Mouse (Mus musculus): ENCODE results near the gene Psmd4.

DNA sequence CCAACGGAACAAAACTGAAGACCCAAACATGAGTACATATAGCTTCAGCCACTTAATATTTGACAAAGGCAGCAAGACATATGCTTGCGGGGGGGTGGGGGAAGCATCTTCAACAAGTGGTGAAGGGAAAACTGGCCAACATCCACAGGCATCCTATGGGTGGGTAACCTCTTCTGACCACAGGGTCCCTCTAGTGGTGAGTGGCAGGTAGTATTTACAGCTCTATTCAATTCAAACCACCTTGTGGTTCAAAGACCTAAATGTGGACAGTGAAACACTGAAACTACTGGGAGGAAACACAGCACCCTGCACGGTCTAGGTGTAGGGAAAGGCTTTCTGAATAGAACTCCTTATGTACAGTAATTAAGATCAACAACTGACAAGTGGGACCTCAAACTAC lies 11.3 kb upstream of the Psmd4 start:
- TF ChIP-seq CTCF (IDR thresholded peaks at IDR 0.05; ENCODE audit: extremely low read depth, insufficient read length, insufficient replicate concordance, low read depth, low read length) = peak; percentile 78; the same call in 1 of the 2 replicates
- TF ChIP-seq POLR2A (IDR thresholded peaks at IDR 0.05; ENCODE audit: low read depth, low read length) = no peak

All from small intestine, adult 2 months (tissue).